Mouse (Mus musculus) cerebellum, adult 9-10 months (tissue): ENCODE measurements around the gene Tbc1d16.
"Not testable (repeated sequence)": the region's sequence is repeated elsewhere in the genome, so short reads cannot be mapped to it uniquely, and the experiment has no call there.

Experiments
- DNase-seq: peaks from one replicate; pipeline ENCODE4 v3.0.0; 2022

The Tbc1d16 gene

DNA sequence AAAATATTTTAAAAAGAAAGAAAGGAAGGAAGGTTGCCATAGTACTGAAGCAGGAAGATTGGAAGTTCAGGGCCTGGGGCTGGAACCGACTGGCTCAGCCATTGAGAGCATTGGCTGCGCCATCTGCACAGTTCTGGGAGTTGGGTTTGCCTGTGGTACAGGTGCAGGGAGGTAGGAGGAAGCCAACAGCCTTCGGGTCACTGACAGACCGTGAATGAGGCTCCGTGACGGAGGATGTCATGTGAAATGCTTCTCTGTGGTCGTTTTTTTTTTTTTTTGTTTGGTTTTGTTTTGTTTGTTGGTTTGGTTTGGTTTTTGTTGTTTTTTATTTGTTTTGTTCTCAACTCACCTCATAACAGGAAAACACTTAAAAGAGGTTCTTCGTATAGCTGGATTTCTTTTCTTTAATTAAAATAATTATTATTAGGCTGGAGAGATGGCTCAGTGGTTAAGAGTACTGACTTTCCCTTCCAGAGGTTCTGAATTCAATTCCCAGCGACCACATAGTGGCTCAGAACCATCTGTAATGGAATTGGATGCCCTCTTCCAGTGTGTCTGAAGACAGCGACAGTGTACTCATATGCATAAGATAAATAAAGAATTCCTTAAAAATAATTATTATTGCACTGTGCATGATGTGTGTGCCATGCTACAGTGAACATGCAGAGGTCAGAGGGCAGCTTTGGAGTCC is 119.6 kb downstream of the Tbc1d16 start:
- DNase-seq, result no peak

DNA sequence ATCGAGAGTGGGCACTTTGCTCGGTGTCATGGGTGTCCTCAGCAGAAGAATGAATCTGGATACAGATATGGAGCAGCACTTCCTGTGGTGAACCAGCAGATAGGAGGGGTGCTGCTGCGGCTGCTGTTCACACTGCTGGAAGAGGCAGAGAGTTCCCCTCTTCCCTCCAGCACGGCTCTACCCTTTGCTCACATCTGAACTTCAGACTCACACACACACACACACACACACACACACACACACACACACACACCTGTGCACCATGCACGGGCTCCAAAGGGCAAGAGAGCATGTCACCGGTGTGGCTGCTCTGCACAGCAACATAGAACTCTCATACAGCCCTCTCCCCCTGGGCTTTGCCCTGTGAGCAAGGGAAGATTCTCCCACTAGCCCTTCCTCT is 122.0 kb downstream of the Tbc1d16 start:
- DNase-seq, result no peak

DNA sequence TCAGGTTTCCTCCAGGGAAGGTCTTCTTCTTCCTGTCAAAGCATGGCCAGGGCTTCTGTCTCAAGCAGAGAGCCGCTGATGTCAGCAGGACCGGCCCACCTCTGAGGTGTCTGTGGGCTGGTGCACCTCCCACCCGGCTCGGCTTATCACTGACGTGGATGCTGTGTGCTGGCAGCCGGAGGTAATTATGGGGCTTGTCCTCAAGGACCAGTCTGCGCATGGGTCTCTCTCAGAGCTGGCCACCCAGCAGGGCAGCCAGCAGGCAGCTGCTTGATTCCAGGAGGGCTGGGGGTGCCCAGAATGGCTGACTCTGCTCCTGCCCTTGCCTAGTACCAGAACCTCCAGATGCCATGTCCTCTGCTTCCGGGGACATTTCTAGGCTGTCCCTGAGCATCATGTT is 122.6 kb downstream of the Tbc1d16 start:
- DNase-seq, result no peak

DNA sequence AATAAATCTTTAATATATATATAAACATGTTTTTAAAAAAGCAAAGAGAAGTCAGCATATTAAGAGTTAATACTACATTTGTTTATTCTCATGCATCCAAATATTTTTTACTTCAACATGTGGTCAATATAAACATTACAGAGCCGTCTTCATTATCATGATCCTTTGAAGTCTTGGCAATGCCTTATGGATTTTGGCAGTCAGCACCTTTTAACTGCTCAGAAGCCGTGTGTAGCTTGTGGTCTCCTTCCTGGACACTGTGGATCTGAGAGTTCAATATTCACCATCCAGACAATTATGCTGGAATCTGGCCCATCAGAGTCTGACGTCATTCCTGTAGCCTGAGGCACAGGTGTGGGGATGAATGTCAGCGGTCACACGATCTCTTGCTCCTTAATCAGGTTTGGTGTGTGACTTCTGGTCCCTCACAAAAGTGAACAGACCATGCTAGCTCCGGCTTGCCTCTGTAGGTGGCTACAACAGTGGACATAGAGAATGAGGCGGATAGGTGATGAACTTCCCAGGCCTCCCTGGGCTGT is 123.2 kb downstream of the Tbc1d16 start:
- DNase-seq, result no peak

DNA sequence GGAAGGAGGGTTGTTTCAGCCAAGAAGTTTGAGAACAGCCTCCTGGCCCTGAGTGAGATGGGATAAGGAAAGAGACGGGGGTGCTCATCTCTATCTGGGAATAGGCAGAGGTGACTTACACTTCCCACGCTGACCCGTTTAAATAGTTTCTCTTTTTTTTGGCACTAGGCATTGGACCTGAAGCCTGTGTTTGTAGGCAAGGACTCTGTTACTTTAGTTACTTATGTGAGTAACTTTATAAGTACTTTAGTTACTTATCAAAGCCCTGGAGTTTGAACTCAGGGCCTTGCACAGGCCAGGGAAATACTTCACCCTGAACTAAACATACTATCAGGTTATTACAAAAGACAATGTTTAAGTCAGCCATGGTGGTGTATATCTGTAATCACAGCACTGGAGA is 124.3 kb downstream of the Tbc1d16 start:
- DNase-seq, result no peak

DNA sequence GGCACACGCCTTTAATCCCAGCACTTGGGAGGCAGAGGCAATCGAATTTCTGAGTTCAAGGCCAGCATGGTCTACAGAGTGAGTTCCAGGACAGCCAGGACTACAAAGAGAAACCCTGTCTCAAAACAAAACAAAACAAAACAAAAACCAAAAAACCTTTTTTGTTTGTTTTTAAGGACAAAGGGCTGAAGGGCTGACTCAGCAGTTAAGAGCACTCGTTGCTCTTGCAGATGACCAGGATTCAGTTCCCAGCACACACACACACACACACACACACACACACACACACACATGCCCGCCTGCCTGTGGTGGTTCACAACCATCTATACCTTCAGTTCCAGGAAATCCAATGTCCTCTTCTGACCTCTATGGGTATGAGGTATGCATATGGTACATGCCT is 127.9 kb downstream of the Tbc1d16 start:
- not testable (repeated sequence) for DNase-seq

DNA sequence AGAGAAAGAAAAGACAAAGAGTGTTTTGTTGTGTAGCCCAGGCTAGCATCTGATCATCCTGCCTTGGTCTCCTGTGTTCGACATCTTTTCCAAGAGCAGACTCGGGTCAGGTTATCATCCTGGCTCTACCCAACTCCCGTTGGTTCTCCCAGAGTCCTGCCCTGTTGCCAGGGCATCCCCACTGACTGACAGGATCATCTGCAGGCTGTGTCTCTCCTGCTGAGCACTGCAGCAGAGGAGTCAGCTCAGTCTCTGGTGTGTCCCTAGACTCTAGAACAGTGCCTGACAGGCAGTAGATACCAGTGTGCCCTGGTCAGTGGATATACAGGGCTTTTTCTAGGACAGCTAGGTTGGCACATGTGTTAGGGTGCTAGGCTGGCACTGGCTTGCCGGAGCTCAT is 130.1 kb downstream of the Tbc1d16 start:
- DNase-seq, result no peak

DNA sequence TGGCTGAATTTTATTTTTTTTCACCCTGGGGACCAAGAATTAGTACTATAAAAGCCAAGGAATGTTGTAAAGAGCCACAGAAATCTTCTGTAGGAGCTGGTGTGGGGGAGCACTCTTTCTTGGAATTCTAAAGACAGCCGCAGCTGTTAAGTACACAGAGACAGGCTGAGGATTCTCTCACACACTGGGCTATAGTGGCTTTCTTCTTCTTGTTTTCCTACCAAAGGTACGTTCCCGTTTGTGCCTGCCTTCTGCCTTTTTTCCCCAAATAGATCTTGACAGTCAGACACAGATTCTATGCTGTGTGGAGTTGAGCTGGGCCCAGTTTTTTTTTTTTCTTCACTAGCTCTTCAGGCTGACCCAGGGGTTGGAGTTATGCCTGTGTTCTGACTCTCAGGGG is 132.9 kb downstream of the Tbc1d16 start:
- DNase-seq, result no peak

DNA sequence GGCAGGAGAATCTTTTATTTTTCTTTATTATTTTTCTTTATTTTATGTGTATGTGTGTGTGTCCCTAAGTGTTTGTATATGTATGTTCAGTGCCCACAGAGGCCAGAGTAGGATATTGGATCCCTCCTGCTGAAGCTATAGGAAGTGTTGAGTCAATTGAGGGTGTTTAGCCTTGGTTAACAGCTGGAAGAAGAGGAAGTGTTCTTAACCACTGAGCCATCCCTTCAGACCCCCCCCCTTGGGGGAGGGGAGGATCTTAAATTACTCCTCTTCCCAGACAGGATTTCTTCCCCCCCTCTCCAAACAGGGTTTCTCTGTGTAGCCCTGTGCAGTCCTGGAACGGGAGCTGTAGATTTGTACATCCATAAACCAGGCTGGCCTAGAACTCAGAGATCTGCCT is 135.0 kb downstream of the Tbc1d16 start:
- no peak for DNase-seq
